Mouse (Mus musculus): ENCODE results near the gene Gm28729.

DNA sequence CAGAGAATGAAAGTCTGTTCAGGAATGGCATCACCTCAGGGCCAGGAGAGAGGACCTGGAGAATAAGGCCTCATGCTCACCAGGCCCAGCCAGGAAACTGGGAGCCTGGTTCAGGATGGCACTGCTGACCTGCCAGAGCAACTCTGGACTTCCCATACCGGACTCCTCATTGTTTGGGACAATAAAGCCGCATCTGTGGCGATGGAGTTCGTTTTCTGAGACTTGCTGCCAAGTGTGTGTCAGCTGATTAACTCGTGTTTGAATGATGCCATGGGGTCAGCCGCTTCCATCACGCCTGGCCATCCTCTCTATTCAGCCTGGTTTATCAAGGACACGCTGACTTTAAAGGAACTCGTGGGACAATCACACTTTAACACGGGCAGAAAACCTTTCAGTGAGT lies 61.4 kb downstream of the Gm28729 start:
- no peak for TF ChIP-seq CTCF (conservative IDR thresholded peaks at IDR 0.05; ENCODE audit: low read length)
- TF ChIP-seq NANOG (IDR thresholded peaks at IDR 0.05; ENCODE audit: borderline replicate concordance, low read length), result no peak
- no peak for TF ChIP-seq POU5F1 (IDR thresholded peaks at IDR 0.05; ENCODE audit: borderline replicate concordance, low read length)
